Mouse (Mus musculus): ENCODE data around the gene Kcmf1.
"Not testable (repeated sequence)": the region's sequence is repeated elsewhere in the genome, so short reads cannot be mapped to it uniquely, and the experiment has no call there.

The Kcmf1 gene

GRCm38 (mm10) chr6:72841986-72842502, 57.7 kb downstream of the Kcmf1 start:
- no peak for DNase-seq (ENCODE audit: low spot score)

GRCm38 (mm10) chr6:72840867-72841780, 58.7 kb downstream of the Kcmf1 start:
- no peak for DNase-seq (ENCODE audit: low spot score)

- DNase-seq (ENCODE audit: low spot score), result no peak
Measured at GRCm38 (mm10) chr6:72837756-72838155, 62.0 kb downstream of the Kcmf1 start.

- no peak for DNase-seq (ENCODE audit: low spot score)
Measured at GRCm38 (mm10) chr6:72834518-72834917, 65.3 kb downstream of the Kcmf1 start.

GRCm38 (mm10) chr6:72831858-72832257, 67.9 kb downstream of the Kcmf1 start:
- DNase-seq (ENCODE audit: low spot score), result no peak

GRCm38 (mm10) chr6:72831276-72831675, 68.5 kb downstream of the Kcmf1 start:
- peak; percentile 27 for DNase-seq (ENCODE audit: low spot score)

- no peak for DNase-seq (ENCODE audit: low spot score)
Measured at GRCm38 (mm10) chr6:72828857-72829256, 70.9 kb downstream of the Kcmf1 start.

- DNase-seq (ENCODE audit: low spot score), result not testable (repeated sequence)
Measured at GRCm38 (mm10) chr6:72828037-72828436, 71.7 kb downstream of the Kcmf1 start.

GRCm38 (mm10) chr6:72825762-72826161, 74.0 kb downstream of the Kcmf1 start:
- no peak for DNase-seq (ENCODE audit: low spot score)

GRCm38 (mm10) chr6:72824971-72825737, 74.6 kb downstream of the Kcmf1 start:
- DNase-seq (ENCODE audit: low spot score), result no peak

GRCm38 (mm10) chr6:72813456-72813855, 86.3 kb downstream of the Kcmf1 start:
- no peak for DNase-seq (ENCODE audit: low spot score)

GRCm38 (mm10) chr6:72810248-72810647, 89.5 kb downstream of the Kcmf1 start:
- no peak for DNase-seq (ENCODE audit: low spot score)

GRCm38 (mm10) chr6:72809522-72810149, 90.1 kb downstream of the Kcmf1 start:
- DNase-seq (ENCODE audit: low spot score), result no peak

GRCm38 (mm10) chr6:72808342-72808741, 91.4 kb downstream of the Kcmf1 start:
- no peak for DNase-seq (ENCODE audit: low spot score)

- DNase-seq (ENCODE audit: low spot score), result no peak
Measured at GRCm38 (mm10) chr6:72803669-72804068, 96.1 kb downstream of the Kcmf1 start.

- DNase-seq (ENCODE audit: low spot score), result no peak
Measured at GRCm38 (mm10) chr6:72802119-72802518, 97.7 kb downstream of the Kcmf1 start.

GRCm38 (mm10) chr6:72800641-72801040, 99.1 kb downstream of the Kcmf1 start:
- DNase-seq (ENCODE audit: low spot score), result no peak

GRCm38 (mm10) chr6:72797763-72798162, 102.0 kb downstream of the Kcmf1 start:
- DNase-seq (ENCODE audit: low spot score), result no peak

- no peak for DNase-seq (ENCODE audit: low spot score)
Measured at GRCm38 (mm10) chr6:72795444-72795843, 104.3 kb downstream of the Kcmf1 start.

GRCm38 (mm10) chr6:72794870-72795269, 104.9 kb downstream of the Kcmf1 start:
- DNase-seq (ENCODE audit: low spot score), result no peak

- no peak for DNase-seq (ENCODE audit: low spot score)
Measured at GRCm38 (mm10) chr6:72792641-72793040, 107.1 kb downstream of the Kcmf1 start.

All from urinary bladder, postnatal 10 days (tissue).